Comparison of ENCODE assay signal across 13 mouse cellular contexts in genomic region chr8:78622362-78622761, GRCm38 (mm10).
DNase-seq lines count a peak whose midpoint lies in the region; ATAC-seq and TF ChIP-seq lines count a peak whose summit lies in the region.
"Had no signal": no experiment of that assay in that cellular context is flagged by ENCODE, and none has a peak within 500 bp of the region (broad histone marks: within the 10 kb centered on the region; RNA-seq: fewer than 3 reads in every experiment).

No protein-coding gene starts in this region.

- no peak overlapping the region for H3K9ac ChIP-seq in heart, embryonic 12.5 days
- H3K9ac ChIP-seq in heart, postnatal 0 days (replicated peaks; ENCODE audit: low read depth, low read length), result no peak overlapping the region
- H3K9ac ChIP-seq: liver, embryonic 12.5 days; neural tube, embryonic 13.5 days had no signal

- no peak overlapping the region for H3K4me2 ChIP-seq in heart, embryonic 12.5 days
- H3K4me2 ChIP-seq in heart, postnatal 0 days (ENCODE audit: low read depth, low read length), result no peak overlapping the region
- H3K4me2 ChIP-seq: liver, embryonic 12.5 days; neural tube, embryonic 13.5 days had no signal

- TF ChIP-seq CTCF in heart, postnatal 0 days (IDR thresholded peaks at IDR 0.05; ENCODE audit: low read depth), result no peak

- peak; percentile 20 to 67 for DNase-seq in heart, adult 18-20 months
- peak; percentile 34 for DNase-seq in lung, postnatal 36 days
- DNase-seq in lung, postnatal 14 days, result no peak
- no peak for DNase-seq in heart, postnatal 0 days (ENCODE audit: low spot score)
- DNase-seq in thymus, postnatal 10 days (ENCODE audit: low spot score in 2 of 2), result peak; percentile 5 to 8
- no peak for DNase-seq in embryo, embryonic 10.5 days (ENCODE audit: low spot score)
- no peak for DNase-seq in left cerebral cortex, adult 11 months (ENCODE audit: low spot score)
- DNase-seq: gastrocnemius, postnatal 14 days; right cerebral cortex, postnatal 25 days had no signal

- no peak for ATAC-seq in heart, embryonic 12.5 days (ENCODE audit: insufficient number of reproducible peaks, low FRiP score)
- no peak for ATAC-seq in heart, postnatal 0 days (ENCODE audit: insufficient read depth, low read depth)
- ATAC-seq: liver, embryonic 12.5 days had no signal

- H3K36me3 ChIP-seq in heart, embryonic 12.5 days, result no peaks in the 10 kb centered on the region
- no peaks in the 10 kb centered on the region for H3K36me3 ChIP-seq in heart, postnatal 0 days (replicated peaks; ENCODE audit: control insufficient read depth, insufficient read depth, low read length)
- H3K36me3 ChIP-seq: liver, embryonic 12.5 days; midbrain, embryonic 10.5 days; neural tube, embryonic 13.5 days had no signal

- no peak for TF ChIP-seq EP300 in heart, postnatal 0 days (IDR thresholded peaks at IDR 0.05; ENCODE audit: low read depth)

- H3K4me1 ChIP-seq in heart, embryonic 12.5 days (replicated peaks), result peaks cover 16% of the 10 kb centered on the region
- no peaks in the 10 kb centered on the region for H3K4me1 ChIP-seq in heart, postnatal 0 days (ENCODE audit: control insufficient read depth, insufficient read depth)

- H3K9me3 ChIP-seq in heart, embryonic 12.5 days (replicated peaks), result no peaks in the 10 kb centered on the region
- H3K9me3 ChIP-seq in heart, postnatal 0 days (replicated peaks; ENCODE audit: control insufficient read depth, low read length), result no peaks in the 10 kb centered on the region
- H3K9me3 ChIP-seq: liver, embryonic 12.5 days; midbrain, embryonic 10.5 days; neural tube, embryonic 13.5 days had no signal

- WGBS in heart, embryonic 12.5 days, result 81% methylated on average over 4 of the region's 4 CpGs
- 56% methylated on average over 4 of the region's 4 CpGs for WGBS in heart, postnatal 0 days

- no peak overlapping the region for H3K27ac ChIP-seq in heart, embryonic 12.5 days (ENCODE audit: poor library complexity, severe bottlenecking)
- peak overlapping the region; percentile 39; the same call in 1 of the 2 replicates for H3K27ac ChIP-seq in heart, postnatal 0 days (ENCODE audit: low read depth)
- H3K27ac ChIP-seq: liver, embryonic 12.5 days; midbrain, embryonic 10.5 days; neural tube, embryonic 13.5 days had no signal

- H3K4me3 ChIP-seq in heart, embryonic 12.5 days, result no peak overlapping the region
- H3K4me3 ChIP-seq in heart, postnatal 0 days (ENCODE audit: low read depth, low read length), result no peak overlapping the region
- H3K4me3 ChIP-seq: liver, embryonic 12.5 days; midbrain, embryonic 10.5 days; neural tube, embryonic 13.5 days had no signal

- H3K27me3 ChIP-seq in heart, embryonic 12.5 days (replicated peaks), result no peaks in the 10 kb centered on the region
- H3K27me3 ChIP-seq in heart, postnatal 0 days (ENCODE audit: control insufficient read depth, insufficient read depth, low read length), result no peaks in the 10 kb centered on the region
- H3K27me3 ChIP-seq: liver, embryonic 12.5 days; neural tube, embryonic 13.5 days had no signal

Comparison
In these comparisons a context has a peak if more than half of its experiments do, and no peak if none do; other contexts are left out.
1. DNase-seq: peak in heart, adult 18-20 months (2 of 2), lung, postnatal 36 days (single experiment) and thymus, postnatal 10 days (2 of 2); none in lung, postnatal 14 days (single experiment), heart, postnatal 0 days (single experiment), embryo, embryonic 10.5 days (single experiment) and left cerebral cortex, adult 11 months (single experiment).